Mouse (Mus musculus) thymus, postnatal 10 days (tissue): ENCODE data around the gene Nmrk1.
"Not testable (repeated sequence)": the region's sequence is repeated elsewhere in the genome, so short reads cannot be mapped to it uniquely, and the experiment has no call there.

Experiments
- DNase-seq, 2 experiments: peaks; one replicate each; pipeline ENCODE4 v3.0.0; 2021; ENCODE audit warnings: low spot score in 2 of 2

Nmrk1 gene

GRCm38 (mm10) chr19:18631644-18632219 lies at the start of gene Nmrk1, which contains the start of gene Ostf1:
Nmrk1 (plus strand) TSS chr19:18631950.
Ostf1 (minus strand) TSS chr19:18631823.
- peak; percentile 87 to 91 for DNase-seq

GRCm38 (mm10) chr19:18582226-18582625 lies 49.5 kb upstream of the Nmrk1 start:
- DNase-seq = no peak

- DNase-seq = no peak
These were observed 48.9 kb upstream of the Nmrk1 start for GRCm38 (mm10) chr19:18582887-18583286.

- no peak for DNase-seq
These were observed 48.0 kb upstream of the Nmrk1 start for GRCm38 (mm10) chr19:18583706-18584105.

DNA sequence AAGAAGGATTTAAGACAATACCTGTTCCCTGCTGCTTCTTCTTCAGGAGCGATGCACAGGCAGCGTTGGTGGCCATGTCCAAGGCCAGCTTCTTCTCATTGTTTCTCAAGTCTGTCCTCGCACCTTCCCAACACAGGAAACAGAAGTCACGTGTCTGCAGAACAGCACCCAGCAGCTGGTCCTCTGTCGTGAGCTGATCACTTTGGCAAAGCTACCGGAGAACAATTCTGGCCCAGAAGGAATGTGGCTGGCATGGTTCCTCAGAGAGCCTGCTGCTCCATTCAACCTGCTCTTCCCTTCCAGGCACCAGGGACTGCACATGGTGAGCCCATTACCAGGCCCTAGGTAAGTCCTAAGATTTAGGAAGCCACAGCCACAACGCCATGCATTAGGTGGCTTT lies 47.1 kb upstream of the Nmrk1 start:
- no peak for DNase-seq

DNA sequence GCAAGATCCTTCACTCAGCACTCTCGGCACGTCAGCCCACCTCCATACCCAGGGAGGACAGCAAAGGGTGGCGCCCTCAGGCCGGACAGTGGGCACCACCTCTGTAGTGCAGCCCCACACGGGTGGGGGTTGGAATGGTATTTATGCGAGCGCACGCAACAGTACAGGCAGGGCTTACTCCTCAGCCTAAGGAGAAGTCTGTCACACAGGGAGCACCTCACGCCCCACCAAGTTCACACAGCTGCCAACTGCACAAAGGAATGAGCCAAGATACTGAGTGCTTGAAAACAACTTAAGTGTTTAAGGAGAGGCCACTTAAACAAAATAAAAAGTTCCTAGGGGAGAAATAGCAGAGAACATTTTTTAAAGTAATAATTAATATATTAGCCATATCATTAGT lies 44.6 kb upstream of the Nmrk1 start:
- DNase-seq = no peak

GRCm38 (mm10) chr19:18588243-18588642 lies 43.5 kb upstream of the Nmrk1 start:
- peak in 1 of 2 experiments; percentile 53 for DNase-seq

GRCm38 (mm10) chr19:18588801-18589200 lies 42.9 kb upstream of the Nmrk1 start:
- DNase-seq = not testable (repeated sequence)

- DNase-seq = no peak
These were observed 42.5 kb upstream of the Nmrk1 start for GRCm38 (mm10) chr19:18589276-18589675.

- no peak for DNase-seq
These were observed 41.5 kb upstream of the Nmrk1 start for GRCm38 (mm10) chr19:18590234-18590633.

GRCm38 (mm10) chr19:18590942-18591354 lies 40.8 kb upstream of the Nmrk1 start:
- DNase-seq = no peak

GRCm38 (mm10) chr19:18592919-18593318 lies 38.8 kb upstream of the Nmrk1 start:
- no peak for DNase-seq

DNA sequence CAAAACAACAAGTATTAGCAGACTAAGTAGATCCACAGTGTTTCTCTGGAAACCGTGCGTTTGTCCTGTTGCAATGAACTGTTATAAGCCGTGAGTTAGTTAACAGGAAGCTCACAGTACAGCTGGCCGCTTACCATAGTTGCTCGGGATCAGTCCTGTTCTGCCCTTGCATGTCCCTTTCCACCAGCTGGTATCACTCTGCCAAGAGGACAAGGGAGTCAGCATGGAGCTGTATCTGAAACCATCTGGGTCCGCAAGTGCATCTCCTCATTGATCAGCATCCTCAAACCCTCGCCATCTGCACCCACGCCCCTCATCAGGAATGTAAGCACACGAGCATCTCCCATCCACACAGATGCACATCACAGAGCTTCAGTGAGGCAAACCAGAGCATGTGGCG lies 38.0 kb upstream of the Nmrk1 start:
- no peak for DNase-seq

DNA sequence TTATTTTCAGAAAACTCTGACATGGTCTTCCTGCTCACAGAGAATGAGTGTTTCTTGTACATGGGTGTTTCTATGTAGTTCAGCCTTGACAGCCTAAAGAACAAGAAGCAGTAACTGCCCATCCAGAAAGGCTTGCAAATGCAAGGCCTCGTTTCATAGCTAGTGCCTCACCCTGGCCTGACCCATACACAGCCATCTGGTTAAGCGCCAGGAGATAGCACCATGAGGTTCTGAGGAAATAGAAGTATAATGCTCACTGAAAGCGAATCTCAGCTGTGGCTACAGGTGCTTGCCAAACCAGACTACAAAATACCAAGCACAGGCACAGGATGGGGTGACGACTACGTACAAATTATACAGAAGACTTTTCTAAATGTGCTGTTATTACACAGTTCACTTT lies 34.9 kb upstream of the Nmrk1 start:
- no peak for DNase-seq

DNA sequence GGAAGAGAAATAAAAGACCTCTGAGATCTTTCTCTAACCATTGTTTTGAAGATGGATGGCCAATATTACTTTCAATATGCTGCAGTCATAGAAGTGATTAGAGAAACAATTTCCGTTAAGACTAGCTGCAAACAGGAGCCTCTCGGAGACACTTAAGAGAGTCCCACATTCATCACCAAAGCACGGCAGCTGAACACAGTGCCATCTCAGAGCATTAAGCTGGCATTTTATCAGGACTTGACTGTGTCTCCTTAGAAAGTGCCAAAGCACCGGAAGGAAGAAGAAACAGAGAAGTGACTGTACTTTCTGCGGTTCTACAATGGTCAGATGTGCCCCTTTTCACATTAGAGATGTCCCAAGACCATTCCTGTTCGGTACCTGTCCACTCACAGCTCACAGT lies 34.0 kb upstream of the Nmrk1 start:
- no peak for DNase-seq

DNA sequence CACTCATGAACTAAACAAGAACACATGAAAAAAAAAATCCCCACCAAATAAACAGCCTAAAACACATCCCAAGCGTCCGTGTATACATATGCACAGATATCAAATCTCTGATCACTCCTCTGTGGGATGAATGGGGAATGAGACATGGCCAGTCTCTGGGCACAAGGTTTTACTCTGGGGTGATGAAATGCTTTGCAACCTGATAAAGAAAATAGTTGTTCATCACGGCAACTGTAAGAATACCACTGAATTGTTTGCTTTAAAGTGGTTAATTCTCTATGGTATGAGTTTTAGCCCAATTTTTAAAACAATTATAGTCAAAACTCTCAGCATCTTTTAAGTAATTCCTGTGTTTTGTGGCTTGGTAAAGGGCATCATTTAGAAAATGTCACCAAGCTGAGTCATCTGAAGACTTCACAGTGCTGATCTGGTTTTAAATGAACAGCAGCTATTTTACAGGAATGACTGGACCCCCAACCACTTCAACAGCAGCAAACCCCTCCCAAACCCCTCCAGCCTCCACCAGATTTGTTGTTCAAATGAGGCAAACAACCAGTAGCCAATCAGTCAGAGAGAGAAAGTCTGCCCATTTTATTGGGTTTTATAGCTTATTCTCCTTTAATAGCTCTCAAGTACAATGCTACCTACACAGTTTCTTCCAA lies 33.4 kb upstream of the Nmrk1 start:
- no peak for DNase-seq

DNA sequence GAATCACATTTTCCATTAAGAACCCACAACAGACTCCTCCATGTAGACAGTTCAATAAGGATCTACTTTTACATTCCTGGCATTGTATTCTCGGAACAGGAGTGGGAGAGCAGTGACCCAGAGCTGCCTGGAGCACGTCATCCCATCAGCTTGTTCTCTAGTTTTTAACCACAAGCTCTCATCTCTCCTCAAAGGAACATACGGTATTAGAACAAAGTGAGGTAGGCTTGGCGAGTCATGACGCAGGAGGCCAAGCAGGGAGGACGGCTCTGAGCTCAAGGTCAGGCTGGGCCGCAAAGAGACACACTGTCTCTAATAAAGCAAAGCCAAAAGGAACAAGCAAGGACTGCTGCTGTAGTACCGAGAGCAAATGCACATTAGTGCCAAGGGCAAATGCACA lies 32.7 kb upstream of the Nmrk1 start:
- no peak for DNase-seq

GRCm38 (mm10) chr19:18599650-18600049 lies 32.1 kb upstream of the Nmrk1 start:
- no peak for DNase-seq

- DNase-seq = no peak
These were observed 31.1 kb upstream of the Nmrk1 start for GRCm38 (mm10) chr19:18600611-18601010.

- DNase-seq = no peak
These were observed 28.7 kb upstream of the Nmrk1 start for GRCm38 (mm10) chr19:18603011-18603410.

GRCm38 (mm10) chr19:18607907-18608306 lies 23.8 kb upstream of the Nmrk1 start:
- DNase-seq = no peak

DNA sequence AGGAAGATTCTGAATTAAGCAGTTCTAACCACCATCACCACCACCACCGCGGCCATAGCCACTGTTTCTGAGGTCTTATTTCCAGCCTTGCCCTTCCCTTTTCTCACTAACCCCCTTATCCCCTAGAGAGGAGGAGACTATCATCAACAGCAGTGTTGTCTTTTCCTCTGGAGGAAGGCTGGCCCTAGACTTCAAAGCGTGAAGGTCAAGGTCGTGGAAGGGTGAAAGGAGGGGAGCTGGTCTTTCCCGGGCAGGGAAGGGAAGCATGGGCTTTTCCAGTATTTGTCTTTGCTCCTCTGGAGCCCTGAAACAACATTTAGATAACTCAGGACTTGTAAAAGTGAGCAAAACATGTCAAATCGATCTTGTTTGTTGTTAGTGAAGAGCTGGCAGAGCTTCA lies 22.8 kb upstream of the Nmrk1 start:
- DNase-seq = no peak

DNA sequence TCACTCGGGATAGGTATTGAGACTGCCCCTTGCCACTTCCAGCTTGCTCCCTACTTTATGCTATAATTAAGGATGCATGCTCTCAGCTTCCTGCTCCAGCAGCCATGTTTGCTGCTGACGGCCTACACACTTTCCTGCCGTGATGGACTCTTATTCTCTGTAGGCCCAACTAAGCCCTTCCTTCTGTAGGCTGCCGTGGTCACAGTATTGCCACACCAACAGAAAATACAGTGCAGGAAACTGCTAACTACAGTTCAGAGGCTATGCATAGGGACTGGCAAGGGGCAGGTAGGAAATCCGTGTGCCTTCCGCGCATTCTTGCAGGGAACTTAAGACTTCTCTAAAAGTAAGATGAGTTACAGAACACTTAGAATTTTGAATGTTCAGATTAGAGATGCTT lies 17.4 kb upstream of the Nmrk1 start:
- DNase-seq = no peak
